Mouse (Mus musculus): Measurements from ENCODE around the gene Lrrk1. TPM values are rescaled to one million over a fixed set of nuclear protein-coding genes. Genes with fewer than 3 reads are reported as not detected.

The Lrrk1 gene
- total and polyA plus RNA-seq, 2 experiments from 2014 or later, result 2.1 to 3.8 TPM

- H3K27me3 ChIP-seq (ENCODE audit: insufficient read depth, low read length), result no peaks in the 10 kb centered on the region
- H3K27ac ChIP-seq (ENCODE audit: low read depth, low read length), result no peak overlapping the region
- TF ChIP-seq CTCF (IDR thresholded peaks at IDR 0.05), result no peak
- H3K4me2 ChIP-seq (ENCODE audit: low read depth, low read length, poor library complexity, severe bottlenecking), result no peak overlapping the region
- H3K4me3 ChIP-seq (ENCODE audit: low read depth, low read length), result no peak overlapping the region
- WGBS, result 56% methylated on average over 11 of the region's 11 CpGs
- no peaks in the 10 kb centered on the region for H3K4me1 ChIP-seq (ENCODE audit: insufficient read depth, low read length)
- DNase-seq (ENCODE audit: low spot score) (no peak), ATAC-seq (ENCODE audit: low FRiP score) (no peak)
- no peaks in the 10 kb centered on the region for H3K36me3 ChIP-seq (ENCODE audit: insufficient read depth, low read length)
- no peaks in the 10 kb centered on the region for H3K9me3 ChIP-seq (ENCODE audit: low read length)
- no peak overlapping the region for H3K9ac ChIP-seq (replicated peaks; ENCODE audit: low read length, poor library complexity, severe bottlenecking)
Observed at GRCm38 (mm10) chr7:66405541-66405940, 17.4 kb upstream of the Lrrk1 start.

- Histone ChIP-seq H3K9ac (replicated peaks; ENCODE audit: low read length, poor library complexity, severe bottlenecking) (no peak overlapping the region), H3K9me3 (ENCODE audit: low read length) (no peaks in the 10 kb centered on the region), H3K4me2 (ENCODE audit: low read depth, low read length, poor library complexity, severe bottlenecking) (no peak overlapping the region), H3K4me1 (ENCODE audit: insufficient read depth, low read length) (no peaks in the 10 kb centered on the region), H3K27me3 (ENCODE audit: insufficient read depth, low read length) (no peaks in the 10 kb centered on the region), H3K36me3 (ENCODE audit: insufficient read depth, low read length) (no peaks in the 10 kb centered on the region), H3K27ac (ENCODE audit: low read depth, low read length) (no peak overlapping the region), H3K4me3 (ENCODE audit: low read depth, low read length) (no peak overlapping the region)
- TF ChIP-seq CTCF (IDR thresholded peaks at IDR 0.05), result no peak
- no peak for ATAC-seq (ENCODE audit: low FRiP score)
- no peak for DNase-seq (ENCODE audit: low spot score)
- WGBS, result 79% methylated on average over 4 of the region's 4 CpGs
Observed at GRCm38 (mm10) chr7:66404802-66405201, 16.7 kb upstream of the Lrrk1 start.

GRCm38 (mm10) chr7:66404141-66404540, 16.0 kb upstream of the Lrrk1 start:
- Histone ChIP-seq H3K36me3 (ENCODE audit: insufficient read depth, low read length) (no peaks in the 10 kb centered on the region), H3K4me1 (ENCODE audit: insufficient read depth, low read length) (no peaks in the 10 kb centered on the region), H3K4me2 (ENCODE audit: low read depth, low read length, poor library complexity, severe bottlenecking) (no peak overlapping the region), H3K27ac (ENCODE audit: low read depth, low read length) (no peak overlapping the region), H3K27me3 (ENCODE audit: insufficient read depth, low read length) (no peaks in the 10 kb centered on the region), H3K9me3 (ENCODE audit: low read length) (no peaks in the 10 kb centered on the region), H3K4me3 (ENCODE audit: low read depth, low read length) (no peak overlapping the region), H3K9ac (replicated peaks; ENCODE audit: low read length, poor library complexity, severe bottlenecking) (no peak overlapping the region)
- 83% methylated on average over 10 of the region's 10 CpGs for WGBS
- DNase-seq (ENCODE audit: low spot score) (no peak), ATAC-seq (ENCODE audit: low FRiP score) (no peak)
- TF ChIP-seq CTCF (IDR thresholded peaks at IDR 0.05), result no peak

GRCm38 (mm10) chr7:66402876-66403275, 14.7 kb upstream of the Lrrk1 start:
- H3K4me3 ChIP-seq (ENCODE audit: low read depth, low read length), result no peak overlapping the region
- 86% methylated on average over 5 of the region's 5 CpGs for WGBS
- no peak for TF ChIP-seq CTCF (IDR thresholded peaks at IDR 0.05)
- no peak for DNase-seq (ENCODE audit: low spot score)
- no peaks in the 10 kb centered on the region for H3K9me3 ChIP-seq (ENCODE audit: low read length)
- H3K36me3 ChIP-seq (ENCODE audit: insufficient read depth, low read length), result no peaks in the 10 kb centered on the region
- no peak for ATAC-seq (ENCODE audit: low FRiP score)
- no peaks in the 10 kb centered on the region for H3K27me3 ChIP-seq (ENCODE audit: insufficient read depth, low read length)
- no peak overlapping the region for H3K9ac ChIP-seq (replicated peaks; ENCODE audit: low read length, poor library complexity, severe bottlenecking)
- H3K4me1 ChIP-seq (ENCODE audit: insufficient read depth, low read length), result no peaks in the 10 kb centered on the region
- no peak overlapping the region for H3K27ac ChIP-seq (ENCODE audit: low read depth, low read length)
- no peak overlapping the region for H3K4me2 ChIP-seq (ENCODE audit: low read depth, low read length, poor library complexity, severe bottlenecking)

- WGBS, result 49% methylated on average over 8 of the region's 8 CpGs
- Histone ChIP-seq H3K4me2 (ENCODE audit: low read depth, low read length, poor library complexity, severe bottlenecking) (no peak overlapping the region), H3K4me3 (ENCODE audit: low read depth, low read length) (no peak overlapping the region), H3K36me3 (ENCODE audit: insufficient read depth, low read length) (no peaks in the 10 kb centered on the region), H3K9me3 (ENCODE audit: low read length) (no peaks in the 10 kb centered on the region), H3K27me3 (ENCODE audit: insufficient read depth, low read length) (no peaks in the 10 kb centered on the region), H3K9ac (replicated peaks; ENCODE audit: low read length, poor library complexity, severe bottlenecking) (no peak overlapping the region), H3K4me1 (ENCODE audit: insufficient read depth, low read length) (no peaks in the 10 kb centered on the region), H3K27ac (ENCODE audit: low read depth, low read length) (no peak overlapping the region)
- no peak for TF ChIP-seq CTCF (IDR thresholded peaks at IDR 0.05)
- DNase-seq (ENCODE audit: low spot score) (no peak), ATAC-seq (ENCODE audit: low FRiP score) (no peak)
Observed at GRCm38 (mm10) chr7:66401605-66402004, 13.5 kb upstream of the Lrrk1 start.

GRCm38 (mm10) chr7:66397288-66397687, 9.1 kb upstream of the Lrrk1 start:
- H3K4me3 ChIP-seq (ENCODE audit: low read depth, low read length), result no peak overlapping the region
- no peaks in the 10 kb centered on the region for H3K27me3 ChIP-seq (ENCODE audit: insufficient read depth, low read length)
- no peaks in the 10 kb centered on the region for H3K4me1 ChIP-seq (ENCODE audit: insufficient read depth, low read length)
- no peak for TF ChIP-seq CTCF (IDR thresholded peaks at IDR 0.05)
- no peak overlapping the region for H3K27ac ChIP-seq (ENCODE audit: low read depth, low read length)
- ATAC-seq (ENCODE audit: low FRiP score), result no peak
- 34% methylated on average over 3 of the region's 3 CpGs for WGBS
- no peaks in the 10 kb centered on the region for H3K9me3 ChIP-seq (ENCODE audit: low read length)
- no peaks in the 10 kb centered on the region for H3K36me3 ChIP-seq (ENCODE audit: insufficient read depth, low read length)
- H3K4me2 ChIP-seq (ENCODE audit: low read depth, low read length, poor library complexity, severe bottlenecking), result no peak overlapping the region
- no peak overlapping the region for H3K9ac ChIP-seq (replicated peaks; ENCODE audit: low read length, poor library complexity, severe bottlenecking)
- DNase-seq (ENCODE audit: low spot score), result no peak
